Mouse (Mus musculus) lung, embryonic 16.5 days (tissue): Measurements from ENCODE around the gene Chit1. TPM values are rescaled to one million over a fixed set of nuclear protein-coding genes. Genes with fewer than 3 reads are reported as not detected.

Source experiments
- ATAC-seq: fragments of 200-750 bp; cut with Nextera tagmentation; 2 replicates; pipeline ENCODE4 v1.8.0; 2017; ENCODE audit warnings: low read depth, mild to moderate bottlenecking, moderate library complexity
- H3K27ac ChIP-seq: fragments of 300-500 bp; sonication (generic); 2 replicates; pipeline ENCODE4 v1.5.1; 2014; ENCODE audit warnings: mild to moderate bottlenecking, control low read depth, low read length
- H3K27me3 ChIP-seq: fragments of 300-500 bp; sonication (generic); 2 replicates; pipeline ENCODE4 v1.6.1; 2014; ENCODE audit warnings: low read depth, low read length, mixed read lengths; ENCODE audit not compliant: control insufficient read depth, insufficient read depth
- H3K36me3 ChIP-seq: fragments of 300-500 bp; sonication (generic); 2 replicates; pipeline ENCODE4 v1.6.1; 2014; ENCODE audit warnings: low read length; ENCODE audit not compliant: control insufficient read depth, insufficient read depth
- H3K4me1 ChIP-seq: fragments of 300-500 bp; sonication (generic); replicated peaks from 2 replicates; pipeline ENCODE4 v1.6.1; 2014; ENCODE audit warnings: low read length, mixed read lengths; ENCODE audit not compliant: control insufficient read depth, insufficient read depth
- H3K4me2 ChIP-seq: fragments of 300-500 bp; sonication (generic); 2 replicates; pipeline ENCODE4 v1.6.1; 2014; ENCODE audit warnings: low read depth, low read length, control low read depth
- H3K4me3 ChIP-seq: fragments of 300-500 bp; sonication (generic); 2 replicates; pipeline ENCODE4 v1.5.1; 2014; ENCODE audit warnings: mild to moderate bottlenecking, low read length, control low read depth
- H3K9ac ChIP-seq: fragments of 300-500 bp; sonication (generic); 2 replicates; pipeline ENCODE4 v1.6.1; 2014; ENCODE audit warnings: low read length, control low read depth
- H3K9me3 ChIP-seq: fragments of 300-500 bp; sonication (generic); 2 replicates; pipeline ENCODE4 v1.6.1; 2016; ENCODE audit warnings: low read length; ENCODE audit not compliant: control insufficient read depth
- WGBS: fragments of 180-500 bp; shearing (Covaris S2); extraction: QIAGEN DNeasy Blood & Tissue Kit; methylation state at CpG from one replicate; pipeline ENCODE4 v1.1.7; 2014; 5-methylcytosine and 5-hydroxymethylcytosine counted together
- polyA plus RNA-seq: library from polyadenylated mRNA; unstranded; fragments of >200 nt; fragmentation: Nextera tagmentation; extraction: Ambion mirVana; gene quantifications from 2 replicates; pipeline ENCODE4 v1.2.1, GENCODE M21; 2015

Chit1 gene
- polyA plus RNA-seq, 1 experiment from 2014 or later = 0.09 TPM

- Histone ChIP-seq H3K9ac (peak overlapping the region; percentile 55; the same call in 1 of the 2 replicates), H3K4me2 (no peak overlapping the region), H3K36me3 (no peaks in the 10 kb centered on the region), H3K4me3 (no peak overlapping the region), H3K27me3 (no peaks in the 10 kb centered on the region), H3K4me1 (peaks cover 26% of the 10 kb centered on the region), H3K9me3 (no peaks in the 10 kb centered on the region), H3K27ac (no peak overlapping the region)
- 42% methylated on average over 3 of the region's 3 CpGs for WGBS
- ATAC-seq = 0 out of 2 replicates have a peak, but pooled peaks have one; percentile 19
Measured at GRCm38 (mm10) chr1:134086017-134086416, 25.0 kb upstream of the Chit1 start.

- Histone ChIP-seq H3K9me3 (no peaks in the 10 kb centered on the region), H3K36me3 (no peaks in the 10 kb centered on the region), H3K27ac (peak overlapping the region; percentile 54; the same call in 1 of the 2 replicates), H3K4me3 (no peak overlapping the region), H3K4me1 (peaks cover 26% of the 10 kb centered on the region), H3K4me2 (peak overlapping the region; percentile 23; the same call in 1 of the 2 replicates), H3K9ac (peak overlapping the region; percentile 55), H3K27me3 (no peaks in the 10 kb centered on the region)
- WGBS = 28% methylated on average over 16 of the region's 16 CpGs
- 0 out of 2 replicates have a peak, but pooled peaks have one; percentile 24 for ATAC-seq
Measured at GRCm38 (mm10) chr1:134086811-134087398, 24.1 kb upstream of the Chit1 start.

- WGBS = 87% methylated on average over 7 of the region's 7 CpGs
- H3K36me3 ChIP-seq = no peaks in the 10 kb centered on the region
- H3K9me3 ChIP-seq = no peaks in the 10 kb centered on the region
- no peak overlapping the region for H3K27ac ChIP-seq
- peaks cover 29% of the 10 kb centered on the region for H3K4me1 ChIP-seq
- no peak overlapping the region for H3K4me3 ChIP-seq
- ATAC-seq = no peak
- H3K9ac ChIP-seq = no peak overlapping the region
- no peak overlapping the region for H3K4me2 ChIP-seq
- H3K27me3 ChIP-seq = no peaks in the 10 kb centered on the region
Measured at GRCm38 (mm10) chr1:134089074-134089473, 22.0 kb upstream of the Chit1 start.

DNA sequence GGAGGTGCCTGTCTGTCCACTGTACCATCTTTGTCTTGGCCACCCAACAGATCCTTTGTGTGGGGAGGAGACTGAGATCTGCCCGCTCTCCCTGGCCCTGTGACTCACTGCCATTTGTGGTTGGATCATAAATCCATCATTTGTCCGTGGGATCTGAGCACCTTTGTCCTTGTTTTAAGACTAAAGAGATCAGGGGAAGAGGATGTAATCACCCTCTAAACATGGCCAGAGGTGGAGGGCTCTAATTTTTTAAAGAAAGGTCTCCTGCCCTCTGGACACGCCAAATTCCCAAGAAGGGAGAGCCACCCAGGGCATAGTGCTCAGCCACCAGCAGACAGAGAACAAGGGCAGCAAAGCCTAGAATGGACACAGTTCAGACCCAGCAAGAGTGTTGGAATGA is 19.2 kb upstream of the Chit1 start:
- H3K4me2 ChIP-seq = no peak overlapping the region

DNA sequence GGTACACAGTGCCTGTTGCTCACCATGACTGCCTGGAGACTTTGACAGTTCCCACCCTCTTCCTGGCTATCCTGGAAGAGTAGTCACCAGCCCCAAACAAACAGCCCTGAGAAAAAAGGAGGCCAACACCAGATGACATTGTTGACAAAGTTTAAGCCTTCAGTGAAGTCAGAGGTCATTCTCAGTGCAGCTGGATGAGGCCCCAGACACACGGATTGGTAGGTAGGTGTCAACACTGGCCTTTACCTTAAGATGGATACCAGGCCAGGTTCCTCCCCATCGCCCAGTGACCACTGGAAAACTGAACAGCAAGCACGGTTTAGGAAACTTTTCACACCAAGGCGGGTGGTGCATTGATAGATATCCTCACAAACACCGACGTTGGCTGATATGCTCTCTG is 18.7 kb upstream of the Chit1 start:
- no peaks in the 10 kb centered on the region for H3K36me3 ChIP-seq
- no peak for ATAC-seq
- peak overlapping the region; percentile 54 for H3K4me3 ChIP-seq
- no peaks in the 10 kb centered on the region for H3K9me3 ChIP-seq
- peak overlapping the region; percentile 73 for H3K9ac ChIP-seq
- 17% methylated on average over 6 of the region's 6 CpGs for WGBS
- no peaks in the 10 kb centered on the region for H3K27me3 ChIP-seq
- H3K4me2 ChIP-seq = peak overlapping the region; percentile 81
- peaks cover 45% of the 10 kb centered on the region for H3K4me1 ChIP-seq
- H3K27ac ChIP-seq = peak overlapping the region; percentile 95

More for the DNA sequence above, 19.2 kb upstream of the Chit1 start:
- Histone ChIP-seq H3K9ac (no peak overlapping the region), H3K9me3 (no peaks in the 10 kb centered on the region), H3K27me3 (no peaks in the 10 kb centered on the region), H3K36me3 (no peaks in the 10 kb centered on the region), H3K4me1 (peaks cover 44% of the 10 kb centered on the region), H3K4me3 (no peak overlapping the region), H3K27ac (no peak overlapping the region)
- 76% methylated on average over 3 of the region's 3 CpGs for WGBS
- ATAC-seq = no peak

DNA sequence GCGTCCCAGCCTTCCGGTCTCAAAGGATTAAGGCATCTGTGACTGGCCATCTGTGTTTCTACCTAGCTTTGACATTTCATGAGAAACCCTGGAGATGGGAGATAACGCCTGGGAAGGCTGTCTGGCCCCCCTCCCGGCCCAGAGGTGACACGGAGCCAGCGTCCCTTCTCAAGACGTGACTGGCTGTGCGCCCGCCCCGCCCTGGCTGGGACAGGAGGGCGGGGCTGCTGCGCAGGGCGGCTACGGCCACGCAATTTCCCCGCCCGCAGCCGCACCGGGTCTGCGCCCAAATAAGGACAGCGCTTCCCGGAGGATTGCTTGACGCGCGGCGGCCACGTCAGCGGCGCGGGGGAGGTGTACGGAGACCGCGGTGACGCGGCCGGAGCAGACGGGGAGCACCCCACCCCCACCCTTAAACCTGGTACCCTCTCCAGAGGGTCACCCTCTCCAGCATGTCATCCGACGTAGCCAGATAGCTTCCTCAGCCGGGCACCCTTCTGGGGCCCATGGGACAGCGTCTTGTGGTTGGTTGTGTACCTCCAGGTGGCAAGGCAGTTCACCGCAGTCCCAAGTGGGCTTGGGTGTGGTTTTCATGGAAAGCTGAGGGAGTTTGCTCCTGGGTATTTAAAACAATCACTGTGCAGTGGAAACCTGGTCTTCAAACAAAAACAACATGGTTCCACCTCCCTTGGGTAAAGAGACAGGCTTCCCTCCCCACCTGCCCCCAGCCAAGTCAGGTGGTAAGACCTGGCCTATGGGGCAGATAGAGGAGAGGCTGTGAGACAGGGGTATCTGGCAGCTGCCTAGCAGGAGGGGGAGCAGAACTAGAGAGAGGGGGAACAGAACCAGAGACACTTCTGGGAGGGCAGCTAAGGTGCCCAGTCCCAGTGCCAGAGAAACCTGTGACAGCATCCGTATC is 17.9 kb upstream of the Chit1 start:
- peak overlapping the region; percentile 54 for H3K4me3 ChIP-seq
- H3K4me2 ChIP-seq = peak overlapping the region; percentile 81
- H3K36me3 ChIP-seq = no peaks in the 10 kb centered on the region
- no peaks in the 10 kb centered on the region for H3K9me3 ChIP-seq
- H3K27me3 ChIP-seq = no peaks in the 10 kb centered on the region
- peak overlapping the region; percentile 95 for H3K27ac ChIP-seq
- peak overlapping the region; percentile 73 for H3K9ac ChIP-seq
- WGBS = 2% methylated on average over 37 of the region's 43 CpGs
- peaks cover 52% of the 10 kb centered on the region for H3K4me1 ChIP-seq
- ATAC-seq = peak; percentile 93

GRCm38 (mm10) chr1:134093771-134094526 is 17.1 kb upstream of the Chit1 start:
- Histone ChIP-seq H3K4me2 (peak overlapping the region; percentile 81), H3K4me3 (no peak overlapping the region), H3K27me3 (no peaks in the 10 kb centered on the region), H3K4me1 (peaks cover 60% of the 10 kb centered on the region), H3K36me3 (no peaks in the 10 kb centered on the region), H3K27ac (peak overlapping the region; percentile 99), H3K9me3 (no peaks in the 10 kb centered on the region), H3K9ac (peak overlapping the region; percentile 73)
- WGBS = 50% methylated on average over 12 of the region's 13 CpGs
- ATAC-seq = no peak

DNA sequence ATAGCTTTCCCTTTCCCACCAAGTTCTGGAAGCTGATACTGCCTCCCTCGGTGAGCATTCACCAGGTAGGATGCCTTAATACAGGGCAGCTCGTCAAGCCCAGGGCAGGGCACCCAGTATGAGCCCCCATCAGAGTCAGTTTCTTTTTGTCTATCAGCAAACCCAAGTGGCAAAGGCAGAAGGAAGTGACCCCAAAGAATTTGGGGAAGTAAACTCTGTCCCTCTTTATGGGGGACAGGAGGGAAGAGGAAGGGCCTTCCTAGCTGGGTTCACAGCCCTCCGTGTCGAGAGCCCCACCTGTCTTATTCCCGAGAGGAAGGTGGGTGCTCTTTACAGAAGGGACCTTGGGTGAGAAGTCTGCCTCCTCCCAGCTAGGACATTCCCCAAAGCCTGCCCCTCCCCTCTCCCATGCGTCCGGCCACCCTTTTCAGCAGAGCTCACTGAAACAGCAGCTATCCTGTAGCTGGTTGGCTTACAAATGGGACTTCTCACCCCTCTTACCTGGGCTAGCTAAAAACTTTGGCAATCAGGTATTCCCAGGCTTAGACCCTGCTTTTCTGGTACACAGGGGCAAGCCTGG is 15.9 kb upstream of the Chit1 start:
- no peaks in the 10 kb centered on the region for H3K36me3 ChIP-seq
- no peaks in the 10 kb centered on the region for H3K9me3 ChIP-seq
- 61% methylated on average over 7 of the region's 7 CpGs for WGBS
- no peak for ATAC-seq
- no peak overlapping the region; the same call in none of the 2 replicates for H3K9ac ChIP-seq
- H3K4me3 ChIP-seq = no peak overlapping the region
- no peaks in the 10 kb centered on the region for H3K27me3 ChIP-seq
- peak overlapping the region; percentile 99 for H3K27ac ChIP-seq
- peaks cover 66% of the 10 kb centered on the region for H3K4me1 ChIP-seq
- no peak overlapping the region; the same call in 1 of the 2 replicates for H3K4me2 ChIP-seq
